Mouse (Mus musculus) midbrain, postnatal 0 days (tissue): ENCODE measurements around the gene Tmigd3. TPM values are rescaled to one million over a fixed set of nuclear protein-coding genes. Genes with fewer than 3 reads are reported as not detected.

ENCODE experiments used
- ATAC-seq: fragments of 200-750 bp; cut with Nextera tagmentation; 2 replicates; pipeline ENCODE4 v1.8.0; 2017; ENCODE audit warnings: moderate number of reproducible peaks, mild to moderate bottlenecking, moderate TSS enrichment, moderate library complexity; ENCODE audit not compliant: low FRiP score
- DNase-seq: peaks from one replicate; pipeline ENCODE4 v3.0.0-alpha.2; 2015; ENCODE audit warnings: low spot score
- H3K27ac ChIP-seq: fragments of 300-500 bp; sonication (generic); 2 replicates; pipeline ENCODE4 v1.5.1; 2014; ENCODE audit warnings: low read depth, mild to moderate bottlenecking, low read length, mixed read lengths
- H3K27me3 ChIP-seq: fragments of 300-500 bp; sonication (generic); 2 replicates; pipeline ENCODE4 v1.6.1; 2014; ENCODE audit warnings: low read length, control low read depth, mixed read lengths; ENCODE audit not compliant: insufficient read depth
- H3K36me3 ChIP-seq: fragments of 300-500 bp; sonication (generic); 2 replicates; pipeline ENCODE4 v1.6.1; 2014; ENCODE audit warnings: low read length, control low read depth, mixed read lengths; ENCODE audit not compliant: insufficient read depth
- H3K4me1 ChIP-seq: fragments of 300-500 bp; sonication (generic); 2 replicates; pipeline ENCODE4 v1.6.1; 2014; ENCODE audit warnings: mild to moderate bottlenecking, control low read depth, antibody characterized with exemption, low read length, mixed read lengths; ENCODE audit not compliant: insufficient read depth
- H3K4me2 ChIP-seq: fragments of 300-500 bp; sonication (generic); 2 replicates; pipeline ENCODE4 v1.6.1; 2014; ENCODE audit warnings: low read depth, mild to moderate bottlenecking, low read length, mixed read lengths; ENCODE audit not compliant: poor library complexity, severe bottlenecking
- H3K4me3 ChIP-seq: fragments of 300-500 bp; sonication (generic); 2 replicates; pipeline ENCODE4 v1.5.1; 2014; ENCODE audit warnings: low read depth, mild to moderate bottlenecking, low read length, moderate library complexity
- H3K9ac ChIP-seq: fragments of 300-500 bp; sonication (generic); replicated peaks from 2 replicates; pipeline ENCODE4 v1.6.1; 2014; ENCODE audit warnings: mild to moderate bottlenecking, low read length, moderate library complexity, mixed read lengths; ENCODE audit not compliant: poor library complexity, severe bottlenecking
- H3K9me3 ChIP-seq: fragments of 300-500 bp; sonication (generic); 2 replicates; pipeline ENCODE4 v1.6.1; 2016; ENCODE audit warnings: low read length, control low read depth
- CTCF ChIP-seq: IDR thresholded peaks from 2 replicates; pipeline ENCODE4 v1.5.1; 2016; ENCODE audit warnings: antibody characterized with exemption, mild to moderate bottlenecking
- WGBS: fragments of 180-500 bp; shearing (Covaris S2); extraction: QIAGEN DNeasy Blood & Tissue Kit; methylation state at CpG from one replicate; pipeline ENCODE4 v1.1.7; 2014; 5-methylcytosine and 5-hydroxymethylcytosine counted together
- polyA plus RNA-seq: library from polyadenylated mRNA; unstranded; fragments of >200 nt; fragmentation: Nextera tagmentation; extraction: Ambion mirVana; gene quantifications from 2 replicates; pipeline ENCODE4 v1.2.1, GENCODE M21; 2015
- total RNA-seq: library from RNA; depleted of rRNA; stranded (reverse); fragments of >200 nt; gene quantifications from 2 replicates; pipeline ENCODE4 v1.2.3, GENCODE M21; 2014

The Tmigd3 gene
- total and polyA plus RNA-seq, 2 experiments from 2014 or later = not detected

GRCm38 (mm10) chr3:105896811-105897210 lies 26.1 kb downstream of the Tmigd3 start:
- Histone ChIP-seq H3K36me3 (no peaks in the 10 kb centered on the region), H3K9me3 (no peaks in the 10 kb centered on the region), H3K4me3 (no peak overlapping the region), H3K27ac (no peak overlapping the region), H3K4me2 (no peak overlapping the region), H3K4me1 (no peaks in the 10 kb centered on the region), H3K27me3 (no peaks in the 10 kb centered on the region), H3K9ac (no peak overlapping the region)
- no peak for TF ChIP-seq CTCF
- 76% methylated on average over 3 of the region's 3 CpGs for WGBS
- no peak for ATAC-seq
- DNase-seq = no peak

- WGBS = 88% methylated on average over 2 of the region's 2 CpGs
- ATAC-seq (no peak), DNase-seq (no peak)
- Histone ChIP-seq H3K27ac (no peak overlapping the region), H3K4me1 (no peaks in the 10 kb centered on the region), H3K36me3 (no peaks in the 10 kb centered on the region), H3K4me3 (no peak overlapping the region), H3K27me3 (no peaks in the 10 kb centered on the region), H3K9me3 (no peaks in the 10 kb centered on the region), H3K9ac (no peak overlapping the region), H3K4me2 (no peak overlapping the region)
- TF ChIP-seq CTCF = no peak
These were observed 27.6 kb downstream of the Tmigd3 start for GRCm38 (mm10) chr3:105898325-105898724.

- 93% methylated on average over 11 of the region's 11 CpGs for WGBS
- no peak overlapping the region for H3K9ac ChIP-seq
- H3K4me3 ChIP-seq = no peak overlapping the region
- H3K36me3 ChIP-seq = no peaks in the 10 kb centered on the region
- H3K4me1 ChIP-seq = no peaks in the 10 kb centered on the region
- no peaks in the 10 kb centered on the region for H3K9me3 ChIP-seq
- DNase-seq (no peak), ATAC-seq (no peak)
- no peak for TF ChIP-seq CTCF
- no peaks in the 10 kb centered on the region for H3K27me3 ChIP-seq
- H3K4me2 ChIP-seq = no peak overlapping the region
- H3K27ac ChIP-seq = no peak overlapping the region
These were observed 28.2 kb downstream of the Tmigd3 start for GRCm38 (mm10) chr3:105898861-105899260.

GRCm38 (mm10) chr3:105899394-105900147 lies 28.9 kb downstream of the Tmigd3 start:
- Histone ChIP-seq H3K4me3 (no peak overlapping the region), H3K4me2 (no peak overlapping the region), H3K27me3 (no peaks in the 10 kb centered on the region), H3K9ac (no peak overlapping the region), H3K4me1 (no peaks in the 10 kb centered on the region), H3K9me3 (no peaks in the 10 kb centered on the region), H3K36me3 (no peaks in the 10 kb centered on the region), H3K27ac (no peak overlapping the region)
- DNase-seq = peak; percentile 84
- TF ChIP-seq CTCF = peak; percentile 95
- WGBS = 43% methylated on average over 8 of the region's 8 CpGs
- ATAC-seq = peak; percentile 69

- H3K4me2 ChIP-seq = no peak overlapping the region
- no peak for TF ChIP-seq CTCF
- WGBS = 83% methylated on average over 6 of the region's 6 CpGs
- H3K4me1 ChIP-seq = no peaks in the 10 kb centered on the region
- ATAC-seq (no peak), DNase-seq (no peak)
- H3K9ac ChIP-seq = no peak overlapping the region
- H3K36me3 ChIP-seq = no peaks in the 10 kb centered on the region
- no peaks in the 10 kb centered on the region for H3K27me3 ChIP-seq
- no peak overlapping the region for H3K4me3 ChIP-seq
- no peaks in the 10 kb centered on the region for H3K9me3 ChIP-seq
- no peak overlapping the region for H3K27ac ChIP-seq
These were observed 29.6 kb downstream of the Tmigd3 start for GRCm38 (mm10) chr3:105900266-105900665.

GRCm38 (mm10) chr3:105900716-105901115 lies 30.0 kb downstream of the Tmigd3 start:
- DNase-seq = no peak
- no peak overlapping the region for H3K9ac ChIP-seq
- WGBS = 84% methylated on average over 3 of the region's 3 CpGs
- H3K27me3 ChIP-seq = no peaks in the 10 kb centered on the region
- H3K4me2 ChIP-seq = no peak overlapping the region
- no peaks in the 10 kb centered on the region for H3K4me1 ChIP-seq
- H3K36me3 ChIP-seq = no peaks in the 10 kb centered on the region
- no peak for ATAC-seq
- H3K9me3 ChIP-seq = no peaks in the 10 kb centered on the region
- H3K4me3 ChIP-seq = no peak overlapping the region
- TF ChIP-seq CTCF = no peak
- H3K27ac ChIP-seq = no peak overlapping the region
